Mouse (Mus musculus) hindlimb bud, embryonic 11.5 days (tissue): ENCODE measurements around the gene Tspoap1.

Source experiments
- DNase-seq: peaks from one replicate; pipeline ENCODE4 v3.0.0-alpha.2; 2012; ENCODE audit warnings: low read depth, low spot score; ENCODE audit errors: extremely low spot score

Gene Tspoap1

DNA sequence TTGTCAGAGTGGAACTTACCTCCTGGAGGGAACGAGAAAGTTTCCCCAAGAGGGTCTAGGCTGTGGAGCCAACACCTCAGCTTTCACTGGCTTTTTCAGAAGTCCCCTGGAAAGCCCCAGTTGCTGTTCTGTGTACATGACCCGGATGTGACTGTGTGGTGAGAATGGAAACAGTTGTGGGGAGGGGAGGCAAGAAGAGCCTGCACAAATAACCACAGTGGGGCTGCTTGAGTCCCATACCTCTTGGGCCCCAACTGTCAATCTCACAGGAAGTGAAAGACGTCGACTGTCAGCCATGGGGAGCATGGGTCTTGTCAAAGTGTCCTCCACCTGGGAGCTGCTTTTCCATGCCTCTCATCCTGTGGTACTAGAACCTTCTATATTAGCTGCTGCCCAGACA, 15.4 kb upstream of the Tspoap1 start:
- DNase-seq = no peak

- DNase-seq = no peak
Measured at GRCm38 (mm10) chr11:87745632-87746555, 14.4 kb upstream of the Tspoap1 start.

- DNase-seq = no peak
Measured at GRCm38 (mm10) chr11:87747312-87747711, 13.0 kb upstream of the Tspoap1 start.

GRCm38 (mm10) chr11:87747716-87748115, 12.6 kb upstream of the Tspoap1 start:
- DNase-seq = no peak

GRCm38 (mm10) chr11:87748132-87749119, 11.9 kb upstream of the Tspoap1 start:
- no peak for DNase-seq

DNA sequence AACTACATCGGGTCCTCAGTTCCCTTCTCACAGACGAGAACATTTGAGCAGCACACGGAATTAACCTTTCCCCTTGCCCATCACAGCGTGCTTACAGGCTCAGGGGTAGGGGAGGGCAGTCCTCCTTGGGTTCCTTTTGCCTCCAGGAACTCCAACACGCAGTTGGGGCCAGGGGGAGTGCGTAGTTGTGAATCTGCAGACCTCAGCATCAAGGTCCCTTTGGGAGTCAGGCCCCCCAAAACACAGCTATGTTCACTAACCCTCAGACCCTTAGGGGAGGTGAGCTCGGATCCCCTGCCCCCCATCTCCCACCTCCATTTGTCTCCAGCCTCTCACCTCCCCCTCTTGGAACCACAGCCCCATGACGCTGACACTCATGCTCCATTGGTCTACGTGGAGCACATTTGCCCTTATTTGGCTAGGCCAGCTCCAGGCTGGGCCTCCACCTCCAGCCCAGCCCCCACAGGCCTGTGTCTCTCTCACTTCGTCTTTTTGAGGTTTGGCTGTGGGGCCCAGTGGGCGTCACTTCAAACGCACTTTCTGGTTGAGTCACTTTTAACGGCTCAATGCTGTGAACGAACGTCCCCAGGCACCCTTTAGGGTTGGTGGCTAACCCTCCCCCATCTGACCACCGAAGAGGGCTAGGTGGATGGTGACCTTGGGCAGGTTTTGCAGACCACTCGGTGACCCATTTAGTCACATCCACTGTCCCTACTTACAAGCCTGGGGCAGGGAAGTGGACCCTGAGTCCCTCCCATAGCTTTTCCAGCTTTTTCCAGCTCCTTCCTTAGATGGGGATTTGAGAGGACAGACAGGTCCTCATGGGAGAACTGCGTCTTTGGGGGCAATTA, 10.9 kb upstream of the Tspoap1 start:
- no peak for DNase-seq

- no peak for DNase-seq
Measured at GRCm38 (mm10) chr11:87750043-87750421, 10.3 kb upstream of the Tspoap1 start.

DNA sequence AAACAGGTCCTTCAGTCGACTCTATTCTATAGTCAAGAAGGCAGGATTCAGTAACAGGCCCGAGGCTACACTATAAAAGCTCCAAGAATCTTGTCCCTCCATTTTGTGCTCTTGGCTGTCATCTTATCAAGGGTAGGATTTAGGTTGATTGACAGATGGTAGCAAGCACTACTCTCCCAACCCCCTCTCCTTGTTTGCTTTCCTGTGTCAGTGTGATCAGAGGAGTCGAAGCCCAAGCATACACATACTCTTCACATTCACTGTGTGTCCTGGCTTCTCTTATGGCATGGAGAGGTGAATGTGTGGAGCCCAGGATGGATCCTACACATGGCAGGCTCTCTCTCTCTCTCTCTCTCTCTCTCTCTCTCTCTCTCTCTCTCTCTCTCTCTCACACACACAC, 9.8 kb upstream of the Tspoap1 start:
- no peak for DNase-seq

GRCm38 (mm10) chr11:87751031-87751430, 9.3 kb upstream of the Tspoap1 start:
- no peak for DNase-seq

- DNase-seq = no peak
Measured at GRCm38 (mm10) chr11:87751491-87751966, 8.8 kb upstream of the Tspoap1 start.

- no peak for DNase-seq
Measured at GRCm38 (mm10) chr11:87752307-87752706, 8.0 kb upstream of the Tspoap1 start.

- DNase-seq = no peak
Measured at GRCm38 (mm10) chr11:87753255-87753654, 7.1 kb upstream of the Tspoap1 start.

- DNase-seq = no peak
Measured at GRCm38 (mm10) chr11:87753891-87754501, 6.3 kb upstream of the Tspoap1 start.

DNA sequence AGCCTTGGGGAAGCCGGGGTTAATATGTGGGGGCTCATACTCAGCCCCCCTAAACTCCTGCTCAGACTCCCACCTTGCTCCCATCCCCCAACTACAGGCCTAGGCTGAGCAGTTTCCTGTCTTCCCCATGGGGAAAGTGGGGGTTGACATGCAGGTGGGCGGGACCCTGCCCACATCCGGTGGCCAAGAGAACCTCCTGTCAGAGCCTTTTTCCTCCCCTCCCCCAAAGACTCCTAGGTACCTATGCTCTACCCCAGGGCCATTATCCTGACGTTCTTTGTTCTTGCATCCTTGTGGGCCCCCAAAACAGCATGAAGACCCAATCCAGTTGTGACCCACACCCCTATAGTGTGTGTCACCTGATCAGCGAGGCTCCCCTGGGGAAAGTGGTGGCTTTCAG, 5.7 kb upstream of the Tspoap1 start:
- DNase-seq = no peak

DNA sequence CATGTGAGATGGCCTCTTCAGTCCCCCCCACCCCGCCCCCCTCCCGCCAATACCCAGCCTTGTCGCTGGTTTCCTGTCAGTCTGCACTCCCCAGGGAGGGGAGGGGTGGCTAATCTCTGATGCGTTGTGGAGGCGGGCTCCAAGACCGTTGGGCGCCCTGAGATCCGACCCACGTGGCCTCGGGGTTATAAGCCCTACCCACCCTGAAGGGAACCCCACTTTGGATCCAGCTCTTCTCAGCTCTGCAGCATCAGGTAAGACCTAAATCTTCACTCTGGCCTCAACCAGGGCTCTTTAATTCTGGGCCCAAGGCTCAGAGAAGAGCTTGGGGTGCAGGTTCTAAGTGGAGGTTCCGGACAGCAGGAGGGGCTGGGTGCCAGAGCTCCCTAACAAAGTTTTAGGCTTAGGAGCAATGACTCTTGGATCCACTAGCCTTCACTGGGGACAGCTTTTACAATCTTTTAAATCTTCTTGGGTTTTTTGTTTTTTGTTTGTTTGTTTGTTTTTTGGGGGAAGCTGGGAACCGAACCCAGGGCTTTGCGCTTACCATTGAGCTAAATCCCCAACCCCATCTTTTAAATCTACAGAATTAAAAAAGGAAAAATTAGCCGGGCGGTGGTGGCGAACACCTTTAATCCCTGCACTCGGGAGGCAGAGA, 4.9 kb upstream of the Tspoap1 start:
- DNase-seq = no peak

DNA sequence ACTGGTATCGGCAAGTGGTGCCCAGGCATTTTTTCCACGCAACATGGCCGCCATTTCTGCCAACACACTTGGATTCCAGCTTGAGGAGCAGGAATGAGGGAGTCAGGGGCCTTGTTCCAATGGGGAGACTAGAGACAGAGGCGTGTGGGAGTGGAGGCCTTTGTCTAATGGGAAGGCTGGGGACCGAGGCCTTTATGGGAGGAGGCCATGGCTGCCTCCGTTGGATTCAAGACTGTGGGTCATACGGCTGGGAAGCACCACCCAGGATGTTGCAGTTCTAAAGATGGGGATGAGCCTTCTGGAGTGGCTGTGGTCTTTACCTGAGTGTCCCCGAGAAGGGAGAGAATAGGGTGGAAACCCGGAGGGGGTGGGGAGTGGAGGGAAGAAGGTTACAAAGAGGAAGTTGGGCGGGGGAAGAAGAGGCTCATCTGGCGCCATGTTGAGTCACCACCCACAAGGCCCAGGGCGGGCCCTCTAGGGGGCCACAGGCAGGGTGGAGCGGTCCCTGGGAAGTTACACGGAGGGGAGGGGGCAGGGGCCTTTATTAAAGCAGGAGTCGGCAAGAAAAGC, 4.0 kb upstream of the Tspoap1 start:
- DNase-seq = no peak

DNA sequence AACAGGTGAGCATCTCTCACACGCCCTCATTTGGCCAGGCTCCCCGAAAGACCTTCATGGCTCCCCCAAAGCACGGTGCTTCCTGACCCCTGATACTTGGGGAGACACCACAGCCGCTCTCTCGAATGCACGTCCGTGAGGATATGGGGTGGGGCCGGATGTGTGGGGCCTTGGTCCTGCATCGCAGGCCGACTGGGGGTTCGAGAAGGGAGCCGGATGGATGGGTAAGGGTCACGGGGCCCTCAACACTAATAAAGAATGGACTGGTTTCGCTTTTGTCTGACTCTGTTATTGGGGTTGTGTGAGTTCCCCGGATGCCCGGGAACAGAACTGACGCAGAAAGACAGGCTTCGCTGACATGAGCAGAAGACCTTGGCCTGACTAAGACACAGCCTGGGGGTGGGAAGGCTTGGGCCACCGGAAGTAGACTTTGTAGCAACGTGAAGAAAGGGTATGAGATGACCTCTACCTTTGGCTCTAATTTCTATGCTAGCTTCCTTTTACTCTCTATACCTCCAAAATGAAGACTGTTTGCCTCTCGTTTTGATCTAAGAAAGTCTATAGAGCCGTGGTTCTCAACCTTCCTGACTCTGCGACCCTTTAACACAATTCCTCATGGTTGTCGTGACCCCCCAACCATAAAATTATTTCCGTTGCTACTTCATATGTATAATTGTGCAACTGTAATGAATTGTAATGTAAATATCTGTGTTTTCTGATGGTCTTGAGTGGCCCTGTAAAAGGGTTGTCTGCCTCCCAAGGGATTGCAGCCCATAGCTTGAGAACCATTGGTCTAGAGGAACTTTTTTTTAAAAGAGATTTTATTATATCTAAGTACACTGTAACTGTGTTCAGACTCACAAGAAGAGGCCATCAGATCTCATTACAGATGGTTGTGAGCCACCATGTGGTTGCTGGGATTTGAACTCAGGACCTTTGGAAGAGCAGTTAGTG, 3.1 kb upstream of the Tspoap1 start:
- no peak for DNase-seq
